Mouse (Mus musculus): ENCODE data around the gene Crtc3.

Crtc3 gene

DNA sequence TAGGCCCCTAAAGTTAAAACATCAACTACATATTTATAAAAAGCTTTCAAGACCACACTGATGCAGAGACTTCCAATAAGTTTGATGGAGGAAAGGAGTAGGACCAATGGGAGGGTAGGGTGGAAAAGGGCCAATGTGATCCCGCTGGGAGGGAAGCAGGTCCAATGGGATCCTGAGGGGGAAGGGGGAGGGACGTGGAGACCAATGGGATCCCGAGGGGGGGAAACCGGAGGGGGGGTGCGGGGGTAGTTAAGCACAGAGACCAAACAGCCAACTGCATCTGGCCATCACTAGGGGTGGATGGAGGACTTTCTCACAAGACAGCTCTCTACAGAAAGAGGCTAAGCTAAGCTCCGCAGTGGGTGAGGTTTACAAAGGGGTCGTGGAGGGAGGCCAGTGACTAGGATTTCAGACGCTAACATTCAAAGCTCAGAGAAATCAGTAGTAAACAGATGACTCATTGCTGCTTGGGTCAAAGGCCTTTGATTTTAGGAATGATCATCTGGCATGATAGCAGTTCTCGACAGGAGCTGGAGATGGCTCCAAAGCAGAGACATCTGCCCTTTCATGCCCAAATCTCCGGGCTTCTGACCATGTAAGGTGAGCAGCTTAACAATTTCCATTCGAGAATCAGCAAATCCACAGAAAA is 83.6 kb downstream of the Crtc3 start:
- DNase-seq (ENCODE audit: low read depth, low spot score): no peak

DNA sequence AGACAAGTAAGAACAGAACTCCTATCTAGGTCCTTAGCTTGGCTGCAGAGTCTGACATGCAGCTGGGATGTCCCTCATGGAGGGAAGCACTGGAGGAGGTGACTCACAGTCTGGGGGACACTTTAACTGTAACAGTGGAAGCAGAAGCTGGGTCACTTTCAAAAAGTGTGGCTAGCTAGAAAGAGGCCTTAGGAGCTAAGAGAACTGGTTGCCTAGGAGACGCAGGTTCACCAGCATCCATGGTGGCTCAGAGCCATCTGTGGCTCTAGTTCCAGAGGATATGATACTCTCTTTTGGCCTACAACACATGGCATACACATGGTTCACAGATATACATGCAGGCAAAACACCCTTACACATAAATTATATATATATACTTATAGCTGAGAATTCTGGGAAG is 86.1 kb downstream of the Crtc3 start:
- no peak for DNase-seq (ENCODE audit: low read depth, low spot score)

- DNase-seq (ENCODE audit: low read depth, low spot score): no peak
Observed at GRCm38 (mm10) chr7:80598436-80598985, 90.2 kb downstream of the Crtc3 start.

DNA sequence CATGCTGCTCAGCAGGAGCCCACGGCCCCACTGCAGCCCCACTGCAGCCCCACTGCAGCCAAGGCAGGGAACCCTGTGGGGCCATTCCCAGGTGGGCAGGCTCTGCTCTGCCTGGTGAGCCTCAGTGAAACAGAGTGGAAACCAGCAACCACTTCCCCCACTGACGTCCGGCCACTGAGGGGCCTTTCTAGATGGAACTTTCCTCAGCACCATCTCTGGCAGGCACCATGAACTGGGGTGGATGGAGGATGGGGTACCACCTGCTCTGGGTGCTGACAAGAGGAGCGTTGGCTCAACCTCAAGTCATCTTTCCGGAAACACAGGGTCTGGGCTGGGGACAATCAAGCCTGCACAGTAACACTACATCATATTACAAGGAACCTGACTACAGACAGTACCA is 90.8 kb downstream of the Crtc3 start:
- DNase-seq (ENCODE audit: low read depth, low spot score): no peak

DNA sequence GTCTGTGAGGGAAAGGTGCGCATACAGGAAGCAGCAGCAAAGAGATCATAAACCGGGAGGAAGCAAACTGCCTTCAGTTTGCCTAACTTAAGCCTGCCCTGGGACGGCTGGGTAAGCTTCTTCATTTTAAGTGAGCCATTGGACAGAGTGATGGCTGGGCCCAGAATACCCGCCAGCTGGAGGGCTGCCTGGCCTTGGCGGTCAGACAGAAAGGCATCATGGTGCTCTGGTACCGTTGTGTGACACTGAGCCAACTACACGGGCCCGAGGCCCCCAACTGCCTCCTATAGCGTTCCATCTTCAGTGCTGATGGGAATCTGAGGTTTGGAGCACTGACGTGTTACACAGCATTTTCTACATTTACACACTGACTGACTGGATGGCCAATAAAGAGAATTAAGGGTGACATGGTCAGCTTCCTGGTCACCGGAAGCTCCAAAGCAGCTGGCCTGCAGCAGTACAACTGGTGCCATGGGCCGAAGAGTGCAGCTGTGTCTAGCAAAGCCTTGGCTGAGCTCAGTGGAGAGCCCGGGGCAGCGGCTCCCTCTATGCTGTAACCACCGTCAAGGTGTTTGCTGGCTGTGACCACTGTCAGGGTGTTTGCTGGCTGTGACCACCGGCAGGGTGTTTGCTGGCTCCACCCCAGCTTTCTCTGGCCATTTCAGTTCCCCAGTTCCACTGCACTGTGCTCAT is 99.5 kb downstream of the Crtc3 start:
- DNase-seq (ENCODE audit: low read depth, low spot score): no peak

DNA sequence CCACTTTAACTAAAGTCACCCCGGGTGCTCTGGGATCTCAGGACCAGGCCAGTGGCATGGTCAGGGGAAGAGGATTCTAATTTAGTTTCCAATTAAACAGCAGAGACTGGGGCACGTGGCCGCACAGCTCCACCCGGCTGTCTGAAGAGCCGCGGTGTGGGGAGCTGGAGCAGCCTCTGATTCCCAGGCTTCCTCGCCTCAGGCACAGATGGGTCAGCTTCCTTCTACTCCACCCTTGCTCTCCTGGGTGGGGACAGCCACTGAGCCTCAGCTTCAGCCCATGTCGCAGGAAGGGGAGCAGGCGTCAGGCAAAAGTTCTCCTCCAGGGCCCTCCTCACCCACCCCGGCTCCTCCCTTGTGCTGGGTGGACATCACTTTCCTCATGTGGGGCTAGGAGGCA is 101.0 kb downstream of the Crtc3 start:
- DNase-seq (ENCODE audit: low read depth, low spot score): no peak

DNA sequence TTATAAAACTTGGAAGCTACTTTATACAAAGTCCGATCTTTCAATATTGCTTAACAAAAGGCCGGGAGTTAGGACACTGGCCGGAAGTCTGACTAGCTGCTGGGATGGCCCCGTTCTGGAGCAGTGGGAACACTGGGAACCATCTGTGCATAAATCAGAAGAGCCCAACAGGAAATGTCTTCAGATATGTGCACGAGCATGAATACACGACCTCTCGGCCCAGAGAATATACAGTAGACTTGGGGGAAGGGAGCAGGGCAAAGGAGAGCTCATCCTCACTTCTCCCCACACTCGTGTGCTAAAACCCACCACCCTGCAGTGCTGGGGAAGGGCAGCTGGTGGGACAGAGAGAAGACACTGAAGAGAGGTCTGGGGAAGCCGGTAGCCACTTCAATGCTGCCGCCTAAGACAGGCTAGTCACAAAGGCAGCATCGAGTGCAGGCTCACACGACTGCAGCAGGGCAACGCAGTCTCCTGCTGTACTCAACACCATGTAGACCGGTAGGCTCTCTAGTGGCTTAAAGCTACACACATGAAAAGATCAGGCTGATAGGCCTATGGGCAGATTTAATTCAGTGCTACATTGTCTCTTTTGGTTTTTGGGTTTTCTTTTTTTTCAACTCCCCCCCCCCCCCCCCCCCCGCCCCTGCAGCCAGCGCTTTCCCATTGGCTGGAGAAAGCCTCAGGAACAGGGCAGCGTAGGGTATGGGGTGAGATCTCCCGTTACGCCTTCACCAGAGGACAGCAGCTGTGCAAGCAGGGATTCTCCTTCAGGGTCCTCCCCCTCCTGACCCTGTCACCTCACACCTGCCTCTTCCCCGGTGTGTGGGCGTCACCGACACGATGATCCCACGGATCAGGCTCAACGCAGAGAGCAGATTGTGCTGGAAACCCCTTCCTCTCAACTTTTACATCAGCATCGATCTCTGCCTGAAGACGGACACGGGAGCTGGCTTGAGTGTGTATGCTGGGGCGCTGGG is 101.7 kb downstream of the Crtc3 start:
- no peak for DNase-seq (ENCODE audit: low read depth, low spot score)

- no peak for DNase-seq (ENCODE audit: low read depth, low spot score)
Observed at GRCm38 (mm10) chr7:80586161-80586560, 102.5 kb downstream of the Crtc3 start.

GRCm38 (mm10) chr7:80585380-80585779 is 103.3 kb downstream of the Crtc3 start:
- DNase-seq (ENCODE audit: low read depth, low spot score): no peak

- DNase-seq (ENCODE audit: low read depth, low spot score): peak; percentile 70
Observed at GRCm38 (mm10) chr7:80583981-80584380, 104.7 kb downstream of the Crtc3 start.

DNA sequence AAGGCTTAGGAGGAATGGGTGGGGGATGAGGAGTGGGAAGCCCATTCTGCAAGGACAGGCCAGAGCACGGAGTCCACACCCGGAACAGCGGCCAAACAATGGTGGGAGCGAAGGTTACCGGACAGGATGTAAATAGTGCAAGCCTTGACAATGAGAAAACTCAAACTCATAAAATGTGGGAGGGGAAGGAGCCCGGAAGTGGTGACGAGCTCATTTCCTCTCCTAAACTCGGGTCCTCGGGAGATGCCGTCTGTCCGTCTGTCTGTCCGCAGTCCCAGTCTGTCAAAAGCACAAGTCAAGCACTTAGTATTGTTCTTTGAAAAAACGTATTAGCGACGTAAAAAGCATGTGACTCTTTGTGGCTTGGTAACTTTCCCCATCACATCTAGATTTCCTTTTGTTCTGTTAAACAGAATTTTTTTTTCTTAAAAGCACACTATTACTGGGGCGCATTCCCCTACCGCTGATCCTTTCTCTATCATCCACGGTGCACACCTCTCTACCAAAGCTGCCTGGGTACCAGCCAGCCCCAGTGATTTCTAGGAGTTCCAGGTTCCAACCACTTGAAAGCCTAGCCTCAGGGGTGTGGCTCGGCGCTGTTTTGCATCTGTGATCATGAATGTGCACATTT is 105.7 kb downstream of the Crtc3 start:
- peak; percentile 51 for DNase-seq (ENCODE audit: low read depth, low spot score)

DNA sequence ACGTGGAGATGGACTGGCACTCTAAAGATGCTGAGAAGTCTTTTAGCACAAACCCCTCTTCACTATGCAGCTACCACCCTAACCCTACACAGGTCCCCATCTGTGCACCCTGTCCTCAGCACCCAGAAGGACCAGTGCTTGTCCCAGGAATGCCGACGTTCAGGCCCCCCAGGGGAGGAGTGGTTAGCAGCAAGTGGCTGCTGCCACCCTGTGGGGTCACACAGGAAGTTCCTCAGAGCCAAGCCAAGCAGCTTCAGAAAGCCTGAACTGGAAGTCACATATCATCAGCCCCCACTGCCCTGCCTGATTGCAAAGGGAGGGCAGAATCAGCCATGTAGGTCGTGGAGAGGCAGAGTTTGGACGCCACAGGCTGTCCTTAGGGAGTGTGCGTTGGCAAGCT is 108.3 kb downstream of the Crtc3 start:
- DNase-seq (ENCODE audit: low read depth, low spot score): peak; percentile 41

DNA sequence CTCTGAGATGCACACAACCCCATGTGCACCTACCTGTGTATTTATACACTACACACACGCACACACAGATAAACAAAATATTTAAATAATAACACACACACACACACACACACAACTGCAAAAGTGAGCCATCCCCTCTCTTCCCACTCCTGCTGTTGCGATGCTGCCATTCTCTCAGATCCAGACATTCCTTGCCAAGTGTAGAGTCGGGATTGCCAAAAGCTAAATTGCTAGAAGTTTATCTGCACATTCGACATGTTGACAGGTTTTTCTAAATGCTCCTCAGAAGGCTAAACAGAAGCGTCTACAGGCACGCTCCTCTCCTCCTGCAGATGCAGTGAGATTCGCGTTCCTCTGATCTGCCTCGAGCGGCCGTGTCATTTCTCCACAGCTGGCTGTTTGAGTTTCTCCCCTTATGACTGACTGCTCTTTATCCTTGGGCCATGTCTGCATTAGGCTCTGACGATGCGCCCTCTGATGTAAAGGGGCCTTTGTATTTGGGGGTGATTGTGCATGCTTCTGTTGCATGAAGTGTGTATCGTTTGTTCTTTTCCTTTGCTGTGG is 111.2 kb downstream of the Crtc3 start:
- no peak for DNase-seq (ENCODE audit: low read depth, low spot score)

DNA sequence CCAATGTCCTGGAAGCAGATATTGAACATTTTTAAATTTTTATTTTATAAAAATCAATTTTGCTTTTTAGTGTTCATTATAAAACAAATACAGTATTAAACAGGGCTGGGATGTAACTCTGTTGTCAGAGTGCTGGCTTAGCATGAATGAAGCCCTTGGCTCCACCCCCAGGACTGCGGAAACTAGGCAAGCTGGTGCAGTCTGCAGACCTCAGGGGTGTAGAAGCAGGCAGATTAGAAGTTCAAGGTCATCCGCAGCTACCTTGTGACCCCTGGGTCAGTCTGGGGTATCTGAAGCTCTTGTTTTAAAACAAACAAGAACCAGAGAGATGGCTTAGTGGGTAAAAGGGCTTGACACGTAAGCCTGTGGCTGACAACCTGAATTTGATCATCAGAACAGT is 112.1 kb downstream of the Crtc3 start:
- no peak for DNase-seq (ENCODE audit: low read depth, low spot score)

GRCm38 (mm10) chr7:80575750-80576149 is 112.9 kb downstream of the Crtc3 start:
- DNase-seq (ENCODE audit: low read depth, low spot score): peak; percentile 21

DNA sequence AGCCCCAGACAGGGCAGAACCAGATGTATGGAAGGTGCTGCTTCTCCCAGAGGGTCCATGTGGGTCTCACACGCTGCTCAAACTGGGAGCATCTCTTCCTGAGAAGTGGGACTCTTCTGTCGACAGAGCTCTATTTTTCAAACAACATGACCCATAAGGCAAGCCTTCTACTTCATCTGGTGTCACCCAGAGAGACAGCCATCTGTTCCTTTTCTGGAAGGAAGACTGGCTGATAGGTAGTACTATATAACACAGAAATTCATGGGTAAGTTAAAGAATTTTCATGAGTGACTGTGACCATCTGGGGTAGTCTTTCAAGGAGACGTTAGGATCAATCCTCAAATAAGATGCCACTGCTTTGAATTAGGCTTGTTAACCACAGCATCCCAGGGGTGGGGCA is 115.6 kb downstream of the Crtc3 start:
- DNase-seq (ENCODE audit: low read depth, low spot score): no peak

- no peak for DNase-seq (ENCODE audit: low read depth, low spot score)
Observed at GRCm38 (mm10) chr7:80567982-80568381, 120.7 kb downstream of the Crtc3 start.

DNA sequence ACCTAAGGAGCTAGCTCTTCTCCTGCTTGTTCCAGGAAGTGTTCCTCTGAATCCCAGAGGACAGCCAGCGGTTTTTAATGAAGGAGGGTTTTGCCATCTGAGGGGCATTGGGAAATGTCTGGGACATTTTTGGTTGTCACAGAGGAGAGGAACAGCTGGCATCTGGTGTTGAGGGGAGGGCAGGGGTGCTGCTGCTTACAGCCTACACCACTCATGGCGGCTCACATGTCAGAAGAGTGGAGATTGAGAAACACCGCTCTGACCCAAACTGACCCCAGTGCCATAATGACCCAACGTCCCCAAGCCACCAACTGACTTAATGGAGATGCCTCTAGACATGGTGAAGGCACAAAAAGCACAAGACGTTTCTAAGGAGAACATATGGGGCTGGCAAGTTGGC is 126.7 kb downstream of the Crtc3 start:
- no peak for DNase-seq (ENCODE audit: low read depth, low spot score)

DNA sequence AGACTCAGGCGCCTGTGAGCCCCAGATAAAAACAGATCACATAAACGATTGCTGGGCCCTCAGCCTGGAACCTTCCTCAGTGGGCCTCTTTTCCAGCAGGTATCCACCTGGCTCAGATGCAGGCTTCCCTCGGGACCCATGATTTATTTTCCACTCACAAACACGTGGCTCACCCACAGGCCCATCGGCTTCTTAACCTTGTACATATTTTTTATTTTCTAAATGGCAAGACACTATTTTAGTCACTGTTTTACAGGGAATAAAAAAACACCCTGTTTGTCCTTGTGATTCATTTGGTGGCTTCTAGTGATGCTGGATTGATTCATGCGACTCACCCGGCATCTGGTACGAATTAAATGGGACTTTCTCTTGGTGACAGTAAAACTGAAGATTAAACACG is 127.4 kb downstream of the Crtc3 start:
- DNase-seq (ENCODE audit: low read depth, low spot score): no peak

GRCm38 (mm10) chr7:80558572-80558971 is 130.1 kb downstream of the Crtc3 start:
- DNase-seq (ENCODE audit: low read depth, low spot score): no peak

DNA sequence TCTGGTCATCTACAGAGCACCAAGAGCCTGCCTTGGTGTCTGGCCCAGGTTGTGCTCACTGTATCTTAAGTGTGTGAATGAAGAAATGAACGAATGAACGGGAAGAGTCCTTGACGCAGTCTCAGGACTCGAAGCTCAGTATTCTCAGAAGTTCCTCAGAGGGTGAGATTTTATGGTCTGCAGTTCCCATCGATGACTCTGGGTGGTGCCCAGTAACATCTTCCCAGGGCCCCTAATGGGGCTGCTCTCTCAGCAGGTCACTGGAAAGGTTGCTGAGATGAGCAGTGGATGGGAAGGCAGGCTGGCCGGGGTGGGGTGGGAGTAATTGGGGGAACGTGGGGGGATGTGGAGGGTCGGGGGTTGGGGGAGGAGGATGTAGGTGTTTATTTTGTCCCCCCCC is 130.6 kb downstream of the Crtc3 start:
- no peak for DNase-seq (ENCODE audit: low read depth, low spot score)
